Mouse (Mus musculus): ENCODE measurements around the gene Rexo2. TPM values are rescaled to one million over a fixed set of nuclear protein-coding genes. Genes with fewer than 3 reads are reported as not detected.

The Rexo2 gene
- polyA plus RNA-seq, 1 experiment: 51.0 TPM

DNA sequence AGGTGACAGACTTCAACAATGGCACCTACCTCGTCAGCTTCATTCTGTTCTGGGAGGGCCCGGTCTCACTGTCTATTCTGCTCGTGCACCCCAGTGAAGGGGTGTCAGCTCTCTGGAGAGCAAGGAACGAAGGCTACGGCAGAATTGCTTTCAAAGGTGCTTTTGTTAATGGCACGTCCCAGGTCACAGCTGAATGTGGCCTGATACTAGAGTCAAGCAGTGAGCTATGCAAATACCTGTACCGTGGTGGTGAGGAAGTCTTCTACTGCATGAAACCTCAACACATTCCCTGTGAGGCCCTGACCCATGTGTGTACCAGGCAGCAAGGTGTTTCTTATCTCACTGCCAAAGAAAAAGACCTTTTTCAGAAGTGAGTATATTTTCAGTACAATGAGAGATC lies 60.0 kb downstream of the Rexo2 start:
- WGBS: 83% methylated on average over 7 of the region's 7 CpGs
- DNase-seq: no peak
- H3K27ac ChIP-seq (ENCODE audit: control insufficient read depth, insufficient read depth, low read length): no peak overlapping the region

GRCm38 (mm10) chr9:48418829-48419228 lies 61.6 kb downstream of the Rexo2 start:
- DNase-seq: no peak
- no peak overlapping the region for H3K27ac ChIP-seq (ENCODE audit: control insufficient read depth, insufficient read depth, low read length)
- no peak overlapping the region for H3K4me3 ChIP-seq (ENCODE audit: control insufficient read depth, insufficient read depth, low read length)
- TF ChIP-seq POLR2A (IDR thresholded peaks at IDR 0.05; ENCODE audit: control insufficient read depth, extremely low read depth, insufficient read depth, low read length, poor library complexity): no peak
- TF ChIP-seq CTCF (IDR thresholded peaks at IDR 0.05; ENCODE audit: borderline replicate concordance, control insufficient read depth, extremely low read depth, insufficient read depth, low read length, poor library complexity): no peak
- no peaks in the 10 kb centered on the region for H3K27me3 ChIP-seq (ENCODE audit: control insufficient read depth, insufficient read depth, low read length)
- H3K36me3 ChIP-seq (ENCODE audit: control insufficient read depth, insufficient read depth, low read length): no peaks in the 10 kb centered on the region
- WGBS: 63% methylated on average over 8 of the region's 8 CpGs
- H3K4me1 ChIP-seq (replicated peaks; ENCODE audit: control insufficient read depth, insufficient read depth, low read length): peaks cover 5% of the 10 kb centered on the region; the same call in 1 of the 2 replicates

More for the DNA sequence above, 60.0 kb downstream of the Rexo2 start:
- Histone ChIP-seq H3K36me3 (ENCODE audit: control insufficient read depth, insufficient read depth, low read length) (no peaks in the 10 kb centered on the region), H3K27me3 (ENCODE audit: control insufficient read depth, insufficient read depth, low read length) (no peaks in the 10 kb centered on the region), H3K4me1 (replicated peaks; ENCODE audit: control insufficient read depth, insufficient read depth, low read length) (peaks cover 5% of the 10 kb centered on the region; the same call in 1 of the 2 replicates), H3K4me3 (ENCODE audit: control insufficient read depth, insufficient read depth, low read length) (no peak overlapping the region)
- no peak for TF ChIP-seq POLR2A (IDR thresholded peaks at IDR 0.05; ENCODE audit: control insufficient read depth, extremely low read depth, insufficient read depth, low read length, poor library complexity)
- no peak for TF ChIP-seq CTCF (IDR thresholded peaks at IDR 0.05; ENCODE audit: borderline replicate concordance, control insufficient read depth, extremely low read depth, insufficient read depth, low read length, poor library complexity)

Other genes with a start within 250 kb of the Rexo2 start
- 1.3 and 2.1 TPM in 2 replicates for gene Nxpe2, start 127.2 kb downstream of the Rexo2 start, polyA plus RNA-seq (2012; rRNA removed)
- gene Rbm7, start 14.7 kb upstream of the Rexo2 start, polyA plus RNA-seq (2012; rRNA removed): 30.9 and 37.2 TPM in 2 replicates
- 44.7 and 60.3 TPM in 2 replicates for gene Gm5617, start 14.8 kb upstream of the Rexo2 start, polyA plus RNA-seq (2012; rRNA removed)
- gene Nnmt, start 124.5 kb upstream of the Rexo2 start, polyA plus RNA-seq (2012; rRNA removed): 0.87 and 2.3 TPM in 2 replicates

All from thymus, adult 2 months (tissue).